Mouse (Mus musculus) thymus, adult 2 months (tissue): Measurements from ENCODE around the gene Mrps23. TPM values are rescaled to one million over a fixed set of nuclear protein-coding genes. Genes with fewer than 3 reads are reported as not detected.
A peak's percentile ranks its signal among the peaks of the same experiment; 100 is the strongest.

Source experiments
- DNase-seq: peaks from one replicate; pipeline ENCODE4 v3.0.0; 2021
- H3K27ac ChIP-seq: fragments of 200-500 bp; 2 replicates; pipeline ENCODE4 v1.5.1; 2012; ENCODE audit warnings: low read length, control low read depth; ENCODE audit not compliant: control insufficient read depth, insufficient read depth
- H3K27me3 ChIP-seq: fragments of 200-500 bp; 2 replicates; pipeline ENCODE4 v1.6.1; 2012; ENCODE audit warnings: mild to moderate bottlenecking, low read length, moderate library complexity, mixed read lengths; ENCODE audit not compliant: control insufficient read depth, insufficient read depth
- H3K36me3 ChIP-seq: fragments of 200-500 bp; 2 replicates; pipeline ENCODE4 v1.6.1; 2012; ENCODE audit warnings: mild to moderate bottlenecking, low read length, moderate library complexity; ENCODE audit not compliant: control insufficient read depth, insufficient read depth
- H3K4me1 ChIP-seq: fragments of 200-500 bp; replicated peaks from 2 replicates; pipeline ENCODE4 v1.6.1; 2012; ENCODE audit warnings: low read length; ENCODE audit not compliant: control insufficient read depth, insufficient read depth
- H3K4me3 ChIP-seq: fragments of 200-500 bp; 2 replicates; pipeline ENCODE4 v1.5.1; 2012; ENCODE audit warnings: mild to moderate bottlenecking, low read length, control low read depth, moderate library complexity; ENCODE audit not compliant: control insufficient read depth, insufficient read depth
- CTCF ChIP-seq: fragments of 200-500 bp; IDR thresholded peaks from 2 replicates; pipeline ENCODE4 v1.5.1; 2012; ENCODE audit warnings: mild to moderate bottlenecking, control low read depth, low read length, moderate library complexity, borderline replicate concordance; ENCODE audit not compliant: control insufficient read depth, poor library complexity, insufficient read depth; ENCODE audit errors: extremely low read depth
- POLR2A ChIP-seq: fragments of 200-500 bp; IDR thresholded peaks from 2 replicates; pipeline ENCODE4 v1.6.1; 2012; ENCODE audit warnings: mild to moderate bottlenecking, low read length, control low read depth, moderate library complexity; ENCODE audit not compliant: control insufficient read depth, poor library complexity, insufficient read depth; ENCODE audit errors: extremely low read depth
- WGBS: fragments of 180-500 bp; shearing (Covaris S2); methylation state at CpG from one replicate; pipeline ENCODE4 v1.1.7; 2018; 5-methylcytosine and 5-hydroxymethylcytosine counted together
- polyA plus RNA-seq: library from polyadenylated mRNA; depleted of rRNA; stranded (reverse); fragments of >200 nt; gene quantifications from 2 replicates; pipeline ENCODE4 v1.2.3, GENCODE M21; 2012

Gene Mrps23
- polyA plus RNA-seq, 1 experiment: 47.6 TPM

GRCm38 (mm10) chr11:88160316-88160715 lies 43.9 kb upstream of the Mrps23 start:
- Histone ChIP-seq H3K27me3 (no peaks in the 10 kb centered on the region), H3K4me3 (no peak overlapping the region), H3K36me3 (no peaks in the 10 kb centered on the region), H3K27ac (no peak overlapping the region), H3K4me1 (peaks cover 24% of the 10 kb centered on the region)
- no peak for DNase-seq
- 81% methylated on average over 5 of the region's 5 CpGs for WGBS
- no peak for TF ChIP-seq CTCF
- TF ChIP-seq POLR2A: no peak

- no peak for DNase-seq
- H3K4me1 ChIP-seq: peaks cover 24% of the 10 kb centered on the region
- no peak for TF ChIP-seq POLR2A
- no peak for TF ChIP-seq CTCF
- no peaks in the 10 kb centered on the region for H3K36me3 ChIP-seq
- H3K4me3 ChIP-seq: peak overlapping the region; percentile 45
- no peaks in the 10 kb centered on the region for H3K27me3 ChIP-seq
- 6% methylated on average over 26 of the region's 33 CpGs for WGBS
- no peak overlapping the region for H3K27ac ChIP-seq
Observed at GRCm38 (mm10) chr11:88161051-88161581, 43.1 kb upstream of the Mrps23 start.

GRCm38 (mm10) chr11:88161651-88162362 lies 42.4 kb upstream of the Mrps23 start:
- peaks cover 24% of the 10 kb centered on the region for H3K4me1 ChIP-seq
- DNase-seq: peak; percentile 72
- under 1% methylated on average over 15 of the region's 15 CpGs for WGBS
- H3K27me3 ChIP-seq: no peaks in the 10 kb centered on the region
- H3K27ac ChIP-seq: no peak overlapping the region
- TF ChIP-seq POLR2A (no peak), CTCF (peak; percentile 83)
- peak overlapping the region; percentile 45 for H3K4me3 ChIP-seq
- no peaks in the 10 kb centered on the region for H3K36me3 ChIP-seq

- no peak for TF ChIP-seq CTCF
- TF ChIP-seq POLR2A: no peak
- Histone ChIP-seq H3K4me1 (peaks cover 24% of the 10 kb centered on the region), H3K27me3 (no peaks in the 10 kb centered on the region), H3K36me3 (no peaks in the 10 kb centered on the region), H3K4me3 (no peak overlapping the region), H3K27ac (no peak overlapping the region)
- no peak for DNase-seq
- WGBS: 76% methylated on average over 4 of the region's 4 CpGs
Observed at GRCm38 (mm10) chr11:88162740-88163139, 41.4 kb upstream of the Mrps23 start.

- Histone ChIP-seq H3K27ac (no peak overlapping the region), H3K27me3 (no peaks in the 10 kb centered on the region), H3K4me1 (peaks cover 24% of the 10 kb centered on the region), H3K4me3 (no peak overlapping the region), H3K36me3 (no peaks in the 10 kb centered on the region)
- no peak for TF ChIP-seq POLR2A
- no peak for TF ChIP-seq CTCF
- 17% methylated on average over 7 of the region's 7 CpGs for WGBS
- DNase-seq: peak; percentile 21
Observed at GRCm38 (mm10) chr11:88164213-88164723, 39.9 kb upstream of the Mrps23 start.

GRCm38 (mm10) chr11:88164801-88165377 lies 39.3 kb upstream of the Mrps23 start:
- no peak for TF ChIP-seq POLR2A
- no peak for TF ChIP-seq CTCF
- Histone ChIP-seq H3K4me3 (no peak overlapping the region), H3K27me3 (no peaks in the 10 kb centered on the region), H3K27ac (no peak overlapping the region), H3K4me1 (peaks cover 24% of the 10 kb centered on the region), H3K36me3 (no peaks in the 10 kb centered on the region)
- WGBS: 13% methylated on average over 15 of the region's 15 CpGs
- no peak for DNase-seq
